Mouse (Mus musculus) ES-E14 (cell line): ENCODE results near the gene Hmgn1. TPM values are rescaled to one million over a fixed set of nuclear protein-coding genes. Genes with fewer than 3 reads are reported as not detected.
A peak's percentile ranks its signal among the peaks of the same experiment; 100 is the strongest.

Source experiments
- DNase-seq: peaks from one replicate; pipeline ENCODE4 v3.0.0-alpha.2; 2013; ENCODE audit warnings: low read depth, low spot score
- H3K27ac ChIP-seq: 2 replicates; pipeline ENCODE4 v1.5.1; 2012; ENCODE audit warnings: low read depth, mild to moderate bottlenecking, low read length, moderate library complexity, mixed read lengths; ENCODE audit not compliant: poor library complexity, insufficient read depth, severe bottlenecking
- H3K36me3 ChIP-seq: 2 replicates; pipeline ENCODE4 v1.6.1; 2012; ENCODE audit warnings: mild to moderate bottlenecking, low read length, moderate library complexity, mixed read lengths; ENCODE audit not compliant: control insufficient read depth, poor library complexity, insufficient read depth, severe bottlenecking
- H3K4me1 ChIP-seq, 2 experiments: fragments of 150-350 bp in 1 of 2; sonication (generic) in 1 of 2; 2 replicates each; pipeline ENCODE4 v1.6.1; 2012; ENCODE audit warnings: low read length in 2 of 2, mild to moderate bottlenecking in 1 of 2, mixed read lengths in 1 of 2; ENCODE audit not compliant: control insufficient read depth in 2 of 2, insufficient read depth in 2 of 2, poor library complexity in 1 of 2
- H3K4me3 ChIP-seq, 2 experiments: fragments of 150-350 bp in 1 of 2; sonication (generic) in 1 of 2; 2 replicates each; pipeline ENCODE4 v1.5.1; 2012; ENCODE audit warnings: low read length in 2 of 2, low read depth in 1 of 2, mild to moderate bottlenecking in 1 of 2, mixed read lengths in 1 of 2; ENCODE audit not compliant: insufficient read depth in 1 of 2, poor library complexity in 1 of 2, severe bottlenecking in 1 of 2
- H3K9ac ChIP-seq: 2 replicates; pipeline ENCODE4 v1.6.1; 2012; ENCODE audit warnings: low read depth, mild to moderate bottlenecking, low read length, mixed read lengths; ENCODE audit not compliant: poor library complexity, insufficient read depth, severe bottlenecking
- H3K9me3 ChIP-seq: fragments of 150-350 bp; sonication (generic); 2 replicates; pipeline ENCODE4 v1.6.1; 2012; ENCODE audit warnings: low read depth, mild to moderate bottlenecking, low read length; ENCODE audit not compliant: control insufficient read depth, insufficient read depth
- CHD2 ChIP-seq: IDR thresholded peaks from 2 replicates; pipeline ENCODE4 v1.6.1; 2014; ENCODE audit warnings: mild to moderate bottlenecking, low read depth, low read length, inconsistent platforms
- HCFC1 ChIP-seq: IDR thresholded peaks from 2 replicates; pipeline ENCODE4 v1.6.1; 2012; ENCODE audit warnings: low read length, inconsistent platforms, borderline replicate concordance; ENCODE audit not compliant: insufficient read depth
- MAFK ChIP-seq: IDR thresholded peaks from 2 replicates; pipeline ENCODE4 v1.6.1; 2014; ENCODE audit warnings: mild to moderate bottlenecking, low read depth, low read length, inconsistent platforms; ENCODE audit not compliant: insufficient read depth
- ZC3H11A ChIP-seq: IDR thresholded peaks from 2 replicates; pipeline ENCODE4 v1.6.1; 2012; ENCODE audit warnings: low read depth, mild to moderate bottlenecking, inconsistent platforms, low read length, borderline replicate concordance
- ZNF384 ChIP-seq: IDR thresholded peaks from 2 replicates; pipeline ENCODE4 v1.6.1; 2012; ENCODE audit warnings: low read depth, low read length, inconsistent platforms
- in situ Hi-C, 2 experiments: fragments of 600-800 bp; cut with MboI; formaldehyde crosslinking; loops; one replicate each; pipeline ENCODE4 v1.15.1; 2025; ENCODE audit warnings: low sequenced_read_pairs in 2 of 2, inconsistent platforms in 1 of 2; ENCODE audit not compliant: unreplicated experiment in 2 of 2
- total RNA-seq: library from RNA; depleted of rRNA; stranded (reverse); fragments of 300-350 nt; gene quantifications from 2 replicates; pipeline ENCODE4 v1.2.3, GENCODE M21; 2012; rRNA removed

Hmgn1 gene
- total RNA-seq, 1 experiment: 403 TPM

GRCm38 (mm10) chr16:96081331-96081730, 46.2 kb downstream of the Hmgn1 start:
- Histone ChIP-seq H3K36me3 (peaks cover 22% of the 10 kb centered on the region), H3K4me3 (peak overlapping the region; percentile 96 to 99), H3K9ac (peak overlapping the region; percentile 97), H3K4me1 (peaks cover 7 to 8% of the 10 kb centered on the region in 2 experiments), H3K27ac (peak overlapping the region; percentile 97), H3K9me3 (no peaks in the 10 kb centered on the region)
- in situ Hi-C loops: no loop called here
- DNase-seq: peak; percentile 76
- no peak for TF ChIP-seq ZC3H11A
- TF ChIP-seq MAFK: no peak
- TF ChIP-seq HCFC1: no peak
- TF ChIP-seq CHD2: no peak
- no peak for TF ChIP-seq ZNF384

- Histone ChIP-seq H3K36me3 (peaks cover 22% of the 10 kb centered on the region), H3K4me3 (peak overlapping the region in 1 of 2 experiments; percentile 96; a peak in 1 of 4 replicates), H3K4me1 (peaks cover 7 to 8% of the 10 kb centered on the region in 2 experiments), H3K9me3 (no peaks in the 10 kb centered on the region), H3K9ac (no peak overlapping the region), H3K27ac (no peak overlapping the region)
- in situ Hi-C loops: no loop called here
- no peak for TF ChIP-seq ZC3H11A
- no peak for TF ChIP-seq ZNF384
- no peak for TF ChIP-seq CHD2
- no peak for TF ChIP-seq MAFK
- TF ChIP-seq HCFC1: no peak
- DNase-seq: no peak
Measured at GRCm38 (mm10) chr16:96080524-96080923, 47.0 kb downstream of the Hmgn1 start.

Other genes starting within 250 kb of the Hmgn1 start
- gene Psmg1, start 136.8 kb downstream of the Hmgn1 start, total RNA-seq: 82.8 and 92.9 TPM in 2 replicates
- 117 and 146 TPM in 2 replicates for gene Brwd1, start 45.2 kb downstream of the Hmgn1 start, total RNA-seq
- gene Wrb, start 17.7 kb upstream of the Hmgn1 start, total RNA-seq: 93.7 and 126 TPM in 2 replicates
- 0.58 and 0.74 TPM in 2 replicates for gene Lca5l, start 64.5 kb upstream of the Hmgn1 start, total RNA-seq
- 1.9 and 3.2 TPM in 2 replicates for gene Sh3bgr, start 72.7 kb upstream of the Hmgn1 start, total RNA-seq
- 0.05 TPM in 1 of 2 replicates, not detected in the other for gene B3galt5, start 108.1 kb upstream of the Hmgn1 start, total RNA-seq